Mouse (Mus musculus): Measurements from ENCODE around the gene Neurl2.

The Neurl2 gene

DNA sequence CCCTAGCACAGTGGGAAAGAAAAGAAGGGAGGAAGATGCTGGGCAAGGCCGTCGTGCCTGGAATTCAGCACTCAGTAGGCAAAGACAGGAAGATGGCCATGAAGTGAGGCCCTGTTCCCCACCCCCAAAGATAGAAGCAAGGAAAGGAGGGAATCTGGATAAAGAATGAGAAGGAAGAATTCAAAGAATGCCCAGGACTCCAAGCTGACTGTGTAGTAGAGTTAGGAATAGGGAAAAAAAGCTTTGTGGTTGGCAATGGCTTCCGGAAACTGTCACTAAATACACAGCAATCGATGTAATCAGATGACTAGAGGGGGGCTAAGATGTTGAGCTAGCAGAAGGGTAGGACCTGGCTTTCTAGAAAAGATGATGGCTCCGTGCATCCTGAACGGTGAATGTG lies 16.1 kb downstream of the Neurl2 start:
- no peak for DNase-seq (ENCODE audit: low spot score)

DNA sequence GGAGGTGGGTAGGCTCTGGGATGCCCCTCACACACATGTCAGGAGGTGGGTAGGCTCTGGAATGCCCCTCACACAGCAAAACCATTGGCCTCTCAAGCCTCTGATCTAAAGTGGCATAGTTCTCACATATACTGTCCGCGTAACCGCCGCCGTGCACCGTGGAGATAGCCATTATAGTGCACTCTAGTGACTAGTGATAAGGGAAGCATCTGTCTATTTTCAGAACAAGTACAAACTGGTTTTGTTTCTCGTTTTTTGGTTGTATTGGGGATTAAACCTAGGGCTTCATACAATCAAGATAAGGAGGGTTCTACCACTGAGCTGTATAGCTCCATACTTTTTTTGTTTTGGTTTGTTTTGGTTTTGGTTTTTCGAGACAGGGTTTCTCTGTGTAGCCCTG lies 17.4 kb downstream of the Neurl2 start:
- DNase-seq (ENCODE audit: low spot score), result peak; percentile 44

DNA sequence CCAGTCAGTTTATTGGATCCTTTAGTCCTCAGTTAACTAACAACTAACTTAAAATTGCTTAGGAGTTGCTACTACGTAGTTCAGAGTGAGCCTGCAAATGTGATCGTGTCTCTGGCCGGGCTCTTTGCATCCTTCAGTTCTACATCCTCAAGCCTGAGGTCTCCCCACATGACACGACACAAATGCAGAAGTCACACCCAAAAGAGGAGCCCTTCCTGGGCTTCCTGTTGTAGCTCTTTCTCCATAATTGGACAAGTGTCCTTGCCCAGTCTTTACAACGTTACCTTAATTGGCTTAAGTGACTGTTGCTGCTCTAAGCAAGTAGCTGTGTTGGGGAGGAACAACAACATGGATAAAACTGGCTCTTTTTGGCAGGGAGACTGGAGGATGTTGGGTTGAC lies 17.9 kb downstream of the Neurl2 start:
- no peak for DNase-seq (ENCODE audit: low spot score)

DNA sequence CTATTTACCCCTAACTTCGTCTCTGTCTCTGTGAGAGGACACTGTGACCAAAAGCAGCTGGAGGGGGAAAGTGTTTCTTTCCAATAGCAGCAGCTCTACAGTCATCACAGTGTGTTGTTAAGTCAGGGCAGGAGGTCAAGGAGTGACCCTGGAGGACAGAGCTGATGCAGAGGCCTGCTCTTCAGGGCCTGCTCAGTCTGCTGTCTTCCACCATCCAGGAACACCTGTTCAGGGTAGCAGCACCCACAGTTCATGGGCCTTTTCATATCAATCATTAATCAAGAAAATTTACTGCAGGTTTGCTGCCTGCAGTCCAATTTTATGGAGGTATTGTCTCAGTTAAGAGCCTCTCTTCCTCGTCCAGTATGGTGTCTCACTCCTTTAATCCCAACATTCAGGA lies 19.7 kb downstream of the Neurl2 start:
- DNase-seq (ENCODE audit: low spot score), result no peak

DNA sequence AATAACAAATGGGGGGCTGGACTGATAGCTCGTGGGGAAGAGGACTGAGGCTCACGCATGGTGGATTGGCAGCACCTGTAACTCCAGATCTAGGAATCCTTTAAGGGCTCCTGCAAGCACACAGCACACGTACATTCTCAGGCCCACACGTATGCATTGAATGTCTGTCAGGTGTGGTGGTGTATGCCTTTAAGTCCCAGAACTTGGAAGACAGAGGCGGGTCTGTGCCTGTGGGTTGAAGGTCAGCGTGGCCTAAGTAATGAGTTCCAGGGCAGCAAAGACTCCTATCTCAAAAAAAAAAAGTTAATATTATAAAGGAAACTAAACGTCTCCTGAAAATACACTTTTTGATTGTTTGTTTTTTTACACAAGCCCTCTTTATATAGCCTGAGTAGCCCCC lies 26.6 kb downstream of the Neurl2 start:
- no peak for DNase-seq (ENCODE audit: low spot score)

DNA sequence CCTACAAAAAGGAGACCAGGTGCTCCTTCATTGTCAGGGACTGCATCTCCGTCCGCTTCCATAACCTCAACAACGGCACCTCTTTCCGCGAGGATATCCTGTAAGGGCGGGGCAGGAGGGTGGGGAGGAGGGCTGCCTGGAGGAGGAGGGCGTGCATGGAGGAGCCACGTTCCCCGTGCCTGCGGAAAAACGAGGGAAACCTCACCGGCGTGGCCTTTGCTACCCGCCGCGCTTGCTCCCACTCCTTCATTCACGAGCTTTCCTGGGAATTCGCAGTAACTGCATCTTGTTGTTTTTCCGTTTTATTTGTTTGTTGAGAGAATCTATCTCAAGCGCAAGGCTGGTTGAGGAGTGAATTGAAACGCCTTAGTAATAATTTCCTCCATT lies 27.9 kb downstream of the Neurl2 start:
- DNase-seq (ENCODE audit: low spot score), result no peak

DNA sequence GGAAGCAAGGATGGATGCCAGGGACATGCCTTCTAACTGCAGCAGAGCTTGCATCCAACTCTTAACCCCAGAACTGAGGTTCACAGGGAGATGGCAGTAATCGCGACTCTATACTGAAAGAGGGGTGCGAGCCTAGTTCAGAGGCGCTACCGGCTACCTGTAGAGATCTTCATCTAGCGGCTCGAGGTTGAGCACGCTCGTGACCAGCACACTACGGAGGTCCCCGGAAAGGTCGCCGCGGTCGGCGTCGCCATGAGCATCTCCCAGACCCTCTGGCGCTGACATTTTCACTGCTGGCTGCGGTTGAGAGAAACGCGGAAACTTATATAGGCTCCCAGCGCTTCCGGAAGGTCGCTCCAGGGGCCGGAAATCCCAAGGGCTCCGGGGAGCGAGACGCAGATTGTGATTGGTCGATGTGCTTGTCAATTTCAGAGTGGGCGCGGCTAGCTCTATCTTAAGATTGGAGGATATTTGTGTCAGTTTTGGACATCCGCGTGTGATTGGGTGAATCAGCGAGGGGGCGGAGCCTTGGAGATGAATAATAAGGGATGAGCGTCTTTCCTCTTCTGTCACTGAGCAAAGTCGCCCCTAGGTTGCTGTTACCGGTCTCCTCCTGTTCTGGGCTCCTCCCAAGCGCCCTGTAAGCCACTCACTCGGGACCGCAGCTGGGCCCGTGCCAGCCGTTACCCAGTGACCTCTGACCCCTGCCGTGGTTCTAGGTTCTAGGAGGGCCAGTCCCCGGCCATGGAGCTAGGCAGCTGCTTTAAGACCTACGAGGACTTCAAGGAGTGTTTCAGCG lies 28.5 kb downstream of the Neurl2 start, which contains the start of the genes Acot8 and Zswim3:
Gene Acot8, minus strand, starts transcription at position 350 of the 799 bp plus-strand sequence.
Gene Zswim3, plus strand, starts transcription at position 566 of the 799 bp plus-strand sequence.
- DNase-seq (ENCODE audit: low spot score), result peak; percentile 100

DNA sequence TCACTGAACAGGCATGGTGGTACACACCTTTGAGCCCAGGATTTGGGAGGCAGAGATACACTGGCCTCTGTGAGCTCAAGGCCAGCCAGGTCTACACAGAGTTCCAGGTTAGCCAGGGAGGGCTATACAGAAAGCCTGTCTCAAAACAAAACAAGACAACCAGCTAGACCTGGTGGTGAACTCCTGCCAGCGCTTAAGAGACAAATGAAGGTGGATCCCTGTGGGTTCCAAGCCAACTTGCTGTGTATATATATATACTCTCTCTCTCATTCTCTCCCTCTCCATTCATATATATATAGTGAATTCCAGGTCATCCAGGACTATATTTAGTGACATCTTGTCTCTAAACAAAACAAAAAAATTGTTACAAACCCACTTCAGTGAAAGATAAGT lies 29.3 kb downstream of the Neurl2 start:
- peak; percentile 23 for DNase-seq (ENCODE audit: low spot score)

DNA sequence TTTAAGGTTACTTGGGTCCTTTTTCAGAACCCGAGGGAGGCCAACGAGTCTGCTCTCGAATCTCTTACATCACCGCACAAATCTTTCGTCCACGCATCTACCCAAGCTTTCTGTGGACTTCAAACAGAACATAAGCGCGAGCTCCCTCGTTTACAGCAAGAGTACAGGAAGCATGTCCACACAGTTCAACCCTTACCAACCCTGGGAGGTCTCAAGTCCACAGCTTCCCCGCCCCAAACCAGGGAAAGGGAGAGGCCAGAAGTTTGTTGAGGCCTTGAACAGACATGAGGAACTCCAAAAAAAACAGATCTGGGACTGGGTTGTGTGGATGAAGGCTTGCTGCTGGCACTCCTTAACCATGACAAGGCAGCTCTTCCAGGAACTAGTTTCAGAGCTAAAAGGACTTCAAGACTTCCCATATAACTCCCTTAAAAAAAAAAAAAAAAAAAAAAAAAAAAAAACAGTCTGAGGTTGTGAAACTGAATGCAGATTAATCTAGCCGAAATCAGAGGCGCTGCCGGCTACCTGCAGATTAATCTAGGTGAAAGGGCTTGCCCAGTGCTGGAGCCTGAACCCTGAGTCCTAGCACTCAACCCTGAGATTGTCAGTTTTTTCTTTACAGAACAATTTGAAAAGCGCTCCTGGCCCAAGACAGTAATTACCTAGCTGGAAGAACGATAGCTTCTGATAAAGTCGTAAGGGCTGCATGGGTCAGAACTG lies 29.9 kb downstream of the Neurl2 start:
- no peak for DNase-seq (ENCODE audit: low spot score)

DNA sequence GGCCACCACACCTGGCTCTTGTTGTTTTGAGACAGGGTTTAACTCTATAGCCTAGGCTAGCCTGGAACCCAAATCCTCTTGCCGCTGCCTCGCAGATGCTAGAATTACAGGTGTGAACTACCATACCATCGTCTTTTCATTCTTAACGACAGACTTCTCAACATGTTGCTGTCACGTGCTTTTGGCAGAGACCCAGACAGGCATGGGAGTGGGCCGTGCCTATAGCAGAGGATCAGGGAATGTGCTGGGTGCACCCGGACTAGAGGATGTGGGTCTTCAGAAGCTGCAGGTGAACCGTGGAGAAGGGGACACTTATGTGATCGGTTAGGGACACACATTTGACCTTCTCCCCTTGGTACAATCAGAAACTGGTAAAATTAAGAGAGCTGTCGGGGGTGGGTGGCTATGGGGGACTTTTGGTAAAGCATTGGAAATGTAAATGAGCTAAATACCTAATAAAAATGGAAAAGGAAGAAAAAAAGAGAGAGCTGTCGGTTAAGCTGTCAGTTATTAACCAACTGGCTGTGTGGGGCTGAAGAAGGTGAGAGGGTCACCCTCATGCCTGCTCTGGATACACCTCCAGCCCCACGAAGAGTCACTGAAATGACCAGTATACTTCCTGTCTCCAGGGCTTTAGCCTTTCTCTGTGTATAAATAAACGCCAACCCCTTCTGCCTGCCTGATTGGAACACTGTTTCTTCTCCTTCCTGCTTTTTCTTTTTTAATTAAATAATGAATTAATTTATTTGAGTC lies 32.8 kb downstream of the Neurl2 start:
- no peak for DNase-seq (ENCODE audit: low spot score)

DNA sequence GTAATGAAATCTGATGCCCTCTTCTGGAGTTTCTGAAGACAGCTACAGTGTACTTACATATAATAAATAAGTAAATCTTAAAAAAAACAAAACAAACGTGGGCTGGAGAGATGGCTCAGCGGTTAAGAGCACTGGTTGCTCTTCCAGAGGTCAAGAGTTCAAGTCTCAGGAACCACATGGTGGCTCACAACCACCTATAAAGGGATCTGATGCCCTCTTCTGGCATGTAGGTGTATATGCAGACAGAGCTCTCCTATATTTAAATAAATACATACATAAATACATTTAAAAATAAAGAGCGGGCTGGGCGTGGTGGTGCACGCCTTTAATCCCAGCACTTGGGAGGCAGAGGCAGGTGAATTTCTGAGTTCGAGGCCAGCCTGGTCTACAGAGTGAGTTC lies 34.7 kb downstream of the Neurl2 start:
- DNase-seq (ENCODE audit: low spot score), result peak; percentile 21

DNA sequence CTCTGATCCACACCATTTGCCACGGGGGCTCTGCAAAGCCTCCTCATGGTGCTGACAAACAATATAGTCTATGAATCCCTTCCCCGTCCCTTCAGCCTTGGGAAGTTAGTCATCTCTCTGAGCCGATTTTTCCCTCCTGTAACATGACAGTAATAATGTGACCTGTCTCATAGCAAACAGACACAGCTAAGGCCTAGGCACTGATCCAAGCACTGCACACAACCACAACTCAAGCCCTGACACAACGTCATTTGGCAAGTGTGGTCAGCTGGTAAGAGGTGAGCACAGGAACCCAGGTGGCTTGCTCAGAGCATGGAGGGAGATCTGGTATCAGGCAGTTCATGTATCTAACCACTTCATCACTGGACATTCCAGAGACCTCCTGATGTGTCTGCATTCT lies 37.4 kb downstream of the Neurl2 start:
- no peak for DNase-seq (ENCODE audit: low spot score)

DNA sequence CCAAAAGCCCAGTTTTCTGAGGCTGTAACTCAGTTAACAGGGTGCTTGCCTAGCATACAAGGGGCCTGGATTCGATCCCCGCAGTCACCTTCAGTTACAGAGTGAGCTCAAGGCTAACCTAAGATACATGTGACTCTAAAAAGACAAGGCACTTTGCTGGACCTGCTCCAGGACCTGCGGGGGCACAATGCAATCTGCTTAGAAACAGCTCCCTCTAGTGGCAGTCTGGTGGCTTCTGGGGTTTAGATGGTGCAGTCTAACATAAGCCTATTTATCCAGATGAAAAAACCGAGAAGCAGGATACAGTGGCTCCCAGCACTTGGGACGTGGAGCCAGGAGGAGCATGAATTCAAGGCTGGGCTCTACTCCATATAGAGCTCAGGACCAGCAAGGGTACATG lies 39.0 kb downstream of the Neurl2 start:
- DNase-seq (ENCODE audit: low spot score), result peak; percentile 83

DNA sequence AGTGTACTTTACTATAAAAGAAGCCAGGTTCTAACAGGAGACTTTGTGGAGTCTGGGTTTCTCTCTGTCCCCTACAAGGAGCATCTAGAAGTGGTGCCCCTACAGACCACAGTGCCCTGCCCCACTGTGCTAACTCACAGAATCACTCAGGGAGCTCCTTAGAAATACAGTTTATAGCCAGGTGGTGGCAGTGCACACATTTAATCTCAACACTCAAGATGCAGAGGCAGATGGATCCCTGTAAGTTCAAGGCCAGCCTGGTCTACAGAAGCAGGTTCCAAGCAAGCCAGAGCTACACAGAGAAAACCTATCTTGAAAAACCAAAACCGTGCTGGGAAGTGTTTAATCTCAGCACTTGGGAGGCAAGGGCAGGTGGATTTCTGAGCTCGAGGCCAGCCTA lies 39.5 kb downstream of the Neurl2 start:
- DNase-seq (ENCODE audit: low spot score), result no peak

DNA sequence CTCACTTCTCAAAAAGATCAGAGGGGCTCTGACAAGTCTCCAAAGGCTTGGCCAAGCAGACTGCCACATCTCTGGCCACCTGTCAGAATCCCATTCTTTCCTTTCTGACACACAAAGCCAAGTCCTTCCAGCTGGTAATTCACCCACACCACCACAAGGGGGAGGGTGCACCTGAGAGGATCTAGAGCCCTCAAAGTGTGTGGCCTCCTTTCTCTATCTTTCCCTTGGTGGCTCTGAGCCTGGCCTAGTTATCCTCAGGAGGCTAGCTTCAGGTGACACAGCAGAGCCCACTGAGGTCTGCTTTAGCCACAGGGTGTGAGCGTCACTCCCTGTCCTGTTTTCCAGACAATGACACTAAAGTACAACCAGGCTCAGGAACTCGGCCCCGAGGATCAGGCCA lies 40.0 kb downstream of the Neurl2 start:
- DNase-seq (ENCODE audit: low spot score), result peak; percentile 61

DNA sequence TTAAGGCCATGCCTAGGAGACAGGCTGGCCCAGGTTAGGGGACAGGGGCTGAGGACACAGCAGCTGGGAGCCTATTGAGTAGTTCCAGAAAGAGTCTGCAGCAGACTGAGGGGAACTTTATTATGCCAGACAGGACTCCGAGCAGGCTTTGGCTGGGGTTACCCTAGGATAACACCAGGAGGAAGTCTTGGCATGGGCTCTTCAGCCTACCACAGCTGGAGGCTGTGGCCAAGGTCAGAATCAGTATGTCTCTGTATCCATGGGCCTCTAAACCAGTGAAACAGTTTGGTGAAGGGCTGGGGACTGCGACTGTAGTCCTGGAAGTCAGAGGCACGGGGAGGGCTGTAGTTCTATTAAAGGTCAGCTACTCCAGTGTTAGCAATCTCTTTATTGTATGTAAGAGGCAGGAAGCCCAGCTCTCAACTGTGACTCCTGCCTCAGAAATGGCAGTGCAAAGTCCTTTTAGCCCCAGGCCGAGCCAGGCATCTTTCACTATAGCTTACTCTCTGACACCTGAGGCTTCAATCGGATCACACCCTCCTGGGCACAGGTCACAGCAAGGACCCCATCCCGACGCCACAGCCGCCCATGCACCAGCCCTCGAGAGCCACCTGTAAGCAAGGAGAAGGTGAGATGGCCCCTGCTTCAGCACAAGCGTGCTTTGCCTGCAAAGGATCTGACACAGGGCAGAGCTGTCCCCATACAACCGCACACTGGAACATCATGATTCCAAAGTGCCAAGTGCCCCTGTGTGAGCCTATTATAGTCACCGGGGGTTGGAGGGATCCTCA lies 40.7 kb downstream of the Neurl2 start:
- no peak for DNase-seq (ENCODE audit: low spot score)

DNA sequence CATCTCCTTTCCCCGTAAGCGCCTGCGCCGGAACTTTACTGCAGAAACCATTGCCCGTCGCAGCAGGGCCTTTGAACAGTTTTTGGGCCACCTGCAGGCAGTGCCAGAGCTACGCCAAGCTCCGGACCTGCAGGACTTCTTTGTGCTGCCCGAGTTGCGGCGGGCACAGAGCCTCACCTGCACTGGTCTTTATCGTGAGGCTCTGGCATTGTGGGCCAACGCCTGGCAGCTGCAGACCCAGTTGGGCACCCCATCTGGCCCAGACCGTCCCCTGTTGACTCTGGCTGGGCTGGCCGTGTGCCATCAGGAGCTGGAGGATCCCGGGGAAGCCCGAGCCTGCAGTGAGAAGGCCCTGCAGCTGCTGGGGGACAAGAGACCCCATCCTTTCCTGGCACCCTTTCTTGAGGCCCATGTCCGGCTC lies 41.4 kb downstream of the Neurl2 start:
- no peak for DNase-seq (ENCODE audit: low spot score)

DNA sequence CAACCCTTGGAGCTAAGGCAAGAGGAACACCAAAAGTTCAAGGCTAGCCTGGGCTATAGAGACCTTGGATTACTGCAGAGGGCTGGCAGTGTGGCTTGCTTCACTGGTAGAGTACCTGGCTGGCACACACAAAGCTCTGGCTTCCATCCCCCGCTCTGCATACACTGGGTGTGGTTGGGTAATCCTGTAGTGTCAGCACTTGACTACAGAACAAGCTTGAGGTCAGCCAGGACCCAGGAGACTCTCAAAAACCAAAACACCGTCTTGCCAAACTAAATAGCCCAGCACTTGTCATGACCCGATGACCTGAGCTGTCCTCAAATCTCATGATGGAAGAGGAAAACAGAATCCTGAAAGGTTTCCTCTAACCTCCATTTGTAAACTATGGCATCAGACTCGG lies 42.8 kb downstream of the Neurl2 start:
- no peak for DNase-seq (ENCODE audit: low spot score)

DNA sequence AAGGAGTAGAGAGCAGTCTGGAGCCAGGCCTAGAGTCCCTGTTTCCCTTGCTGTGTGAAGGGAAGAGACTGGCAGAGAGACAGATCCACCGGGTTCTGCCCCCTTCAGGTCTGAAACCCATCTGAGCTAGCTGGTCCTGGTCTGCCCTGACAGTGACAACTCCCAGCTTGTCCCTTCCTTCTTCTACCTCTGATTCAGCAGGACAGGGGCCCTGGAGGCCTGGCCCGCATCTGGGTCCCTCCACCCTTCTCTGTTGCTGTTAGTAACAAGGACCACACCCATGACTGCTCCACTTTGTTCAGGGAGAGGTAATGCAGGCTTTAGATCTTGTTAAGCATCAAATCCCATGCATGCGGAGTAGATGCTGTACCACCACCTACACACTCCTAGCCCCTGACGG lies 44.8 kb downstream of the Neurl2 start:
- DNase-seq (ENCODE audit: low spot score), result peak; percentile 44

DNA sequence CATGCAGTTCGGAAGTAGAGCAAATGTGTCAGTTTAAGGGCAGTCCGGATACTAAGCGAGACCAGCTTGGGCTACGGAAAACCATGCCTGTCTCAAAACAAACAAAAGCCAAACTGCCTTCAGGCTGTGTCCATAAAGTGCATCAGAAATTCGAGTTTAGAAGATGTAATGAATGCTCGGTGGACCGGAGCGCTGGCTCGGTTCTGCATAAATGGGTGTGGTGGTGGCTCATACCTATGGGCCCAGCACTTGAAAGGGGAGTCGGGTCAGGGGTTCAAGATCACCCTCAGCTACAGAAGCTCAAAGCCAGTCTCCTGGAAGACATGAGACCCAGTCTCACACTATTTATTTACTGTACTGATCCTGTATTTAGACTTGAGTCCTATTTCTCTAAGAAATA lies 45.5 kb downstream of the Neurl2 start:
- no peak for DNase-seq (ENCODE audit: low spot score)

DNA sequence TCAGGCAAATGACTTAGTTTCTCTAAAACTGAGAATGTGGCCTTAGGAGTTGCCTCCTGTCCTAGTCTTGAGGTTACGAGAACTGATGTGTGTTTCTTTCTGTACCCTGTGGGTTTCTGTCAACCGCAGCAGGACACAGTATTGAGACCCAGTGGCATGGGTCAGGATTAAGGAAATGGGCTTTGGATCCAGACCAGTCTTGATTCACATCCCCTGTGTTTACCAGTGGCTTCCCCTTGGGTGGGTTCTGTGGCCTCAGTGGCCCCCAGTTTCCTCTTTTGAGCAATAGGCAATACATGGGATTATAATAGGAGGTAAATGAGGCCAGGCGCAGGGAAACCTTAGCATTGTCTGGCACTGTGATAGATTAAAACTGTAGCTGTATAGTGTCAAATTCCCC lies 46.2 kb downstream of the Neurl2 start:
- DNase-seq (ENCODE audit: low spot score), result no peak

DNA sequence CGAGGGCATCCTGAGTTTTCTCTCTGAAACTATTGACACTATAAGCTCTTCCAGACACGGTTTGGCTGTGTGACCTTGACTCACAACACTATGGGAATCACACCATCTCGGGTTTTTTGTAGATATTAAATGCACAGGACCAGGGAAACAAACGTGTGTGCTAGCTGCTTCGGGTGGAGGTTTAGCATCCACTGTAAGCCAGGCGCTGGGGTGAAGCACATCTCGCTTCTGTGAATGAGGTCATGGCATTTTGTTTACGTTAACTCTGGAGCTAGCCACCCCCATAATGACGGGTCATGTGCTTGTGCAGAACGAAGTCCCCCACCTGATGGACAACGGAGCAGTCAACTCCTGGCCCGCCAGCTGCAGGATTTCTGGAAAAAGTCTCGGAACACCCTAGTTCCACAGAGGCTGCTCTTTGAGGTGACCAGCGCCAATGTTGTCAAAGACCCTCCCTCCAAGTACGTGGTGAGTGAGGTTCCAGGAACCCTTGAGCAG lies 46.8 kb downstream of the Neurl2 start:
- DNase-seq (ENCODE audit: low spot score), result no peak

Data from c-Kit-positive CD71-positive TER-119-positive erythroid progenitor cells, embryonic 14.5 days (primary cell).